Mouse (Mus musculus): ENCODE measurements around the gene Abcg4. TPM values are rescaled to one million over a fixed set of nuclear protein-coding genes. Genes with fewer than 3 reads are reported as not detected.

The Abcg4 gene
- polyA plus RNA-seq, 1 experiment from 2014 or later: 2.1 TPM

- Histone ChIP-seq H3K4me3 (ENCODE audit: low read length) (no peak overlapping the region), H3K4me1 (replicated peaks; ENCODE audit: control insufficient read depth, insufficient read depth, low read length) (peaks cover 3% of the 10 kb centered on the region), H3K27ac (ENCODE audit: low read length) (no peak overlapping the region), H3K4me2 (ENCODE audit: low read depth, low read length) (no peak overlapping the region), H3K9me3 (ENCODE audit: control insufficient read depth, low read length) (no peaks in the 10 kb centered on the region), H3K27me3 (ENCODE audit: control insufficient read depth, insufficient read depth, low read depth, low read length) (no peaks in the 10 kb centered on the region), H3K36me3 (ENCODE audit: control insufficient read depth, insufficient read depth, low read length) (no peaks in the 10 kb centered on the region), H3K9ac (ENCODE audit: low read length) (no peak overlapping the region)
- WGBS: 76% methylated on average over 6 of the region's 6 CpGs
- no peak for ATAC-seq (ENCODE audit: low read depth)
Measured at GRCm38 (mm10) chr9:44253441-44253840, 35.0 kb downstream of the Abcg4 start.

GRCm38 (mm10) chr9:44251314-44251713 is 37.1 kb downstream of the Abcg4 start, which contains the start of gene Pdzd3:
TSS of gene Pdzd3 (minus strand) at chr9:44251471.
- Histone ChIP-seq H3K4me3 (ENCODE audit: low read length) (no peak within 1 kb of the TSS), H3K4me1 (replicated peaks; ENCODE audit: control insufficient read depth, insufficient read depth, low read length) (peaks cover 3% of the 10 kb centered on the region)

GRCm38 (mm10) chr9:44250445-44250844 is 38.0 kb downstream of the Abcg4 start:
- Histone ChIP-seq H3K4me3 (ENCODE audit: low read length) (no peak overlapping the region), H3K27me3 (ENCODE audit: control insufficient read depth, insufficient read depth, low read depth, low read length) (no peaks in the 10 kb centered on the region), H3K4me1 (replicated peaks; ENCODE audit: control insufficient read depth, insufficient read depth, low read length) (peaks cover 3% of the 10 kb centered on the region), H3K27ac (ENCODE audit: low read length) (no peak overlapping the region), H3K4me2 (ENCODE audit: low read depth, low read length) (no peak overlapping the region), H3K9me3 (ENCODE audit: control insufficient read depth, low read length) (no peaks in the 10 kb centered on the region), H3K36me3 (ENCODE audit: control insufficient read depth, insufficient read depth, low read length) (no peaks in the 10 kb centered on the region), H3K9ac (ENCODE audit: low read length) (no peak overlapping the region)
- ATAC-seq (ENCODE audit: low read depth): no peak
- 55% methylated on average over 4 of the region's 4 CpGs for WGBS

More at GRCm38 (mm10) chr9:44251314-44251713, 37.1 kb downstream of the Abcg4 start, which contains the start of gene Pdzd3:
- H3K4me2 ChIP-seq (ENCODE audit: low read depth, low read length): no peak within 1 kb of the TSS
- no peak within 1 kb of the TSS for H3K9ac ChIP-seq (ENCODE audit: low read length)
- 60% methylated on average over 10 of the region's 10 CpGs for WGBS
- H3K9me3 ChIP-seq (ENCODE audit: control insufficient read depth, low read length): no peaks in the 10 kb centered on the region
- no peak within 1 kb of the TSS for H3K27ac ChIP-seq (ENCODE audit: low read length)
- no peaks in the 10 kb centered on the region for H3K27me3 ChIP-seq (ENCODE audit: control insufficient read depth, insufficient read depth, low read depth, low read length)
- ATAC-seq (ENCODE audit: low read depth): no peak
- H3K36me3 ChIP-seq (ENCODE audit: control insufficient read depth, insufficient read depth, low read length): no peaks in the 10 kb centered on the region

GRCm38 (mm10) chr9:44249181-44250146 is 39.0 kb downstream of the Abcg4 start:
- peak; percentile 88 for ATAC-seq (ENCODE audit: low read depth)
- H3K4me3 ChIP-seq (ENCODE audit: low read length): no peak overlapping the region
- peaks cover under 1% of the 10 kb centered on the region for H3K4me1 ChIP-seq (replicated peaks; ENCODE audit: control insufficient read depth, insufficient read depth, low read length)
- H3K9me3 ChIP-seq (ENCODE audit: control insufficient read depth, low read length): no peaks in the 10 kb centered on the region
- no peaks in the 10 kb centered on the region for H3K36me3 ChIP-seq (ENCODE audit: control insufficient read depth, insufficient read depth, low read length)
- H3K9ac ChIP-seq (ENCODE audit: low read length): no peak overlapping the region
- no peak overlapping the region for H3K27ac ChIP-seq (ENCODE audit: low read length)
- 41% methylated on average over 26 of the region's 26 CpGs for WGBS
- H3K27me3 ChIP-seq (ENCODE audit: control insufficient read depth, insufficient read depth, low read depth, low read length): no peaks in the 10 kb centered on the region
- peak overlapping the region; percentile 36 for H3K4me2 ChIP-seq (ENCODE audit: low read depth, low read length)

GRCm38 (mm10) chr9:44247907-44248306 is 40.5 kb downstream of the Abcg4 start:
- Histone ChIP-seq H3K9ac (ENCODE audit: low read length) (no peak overlapping the region), H3K4me2 (ENCODE audit: low read depth, low read length) (no peak overlapping the region), H3K4me3 (ENCODE audit: low read length) (no peak overlapping the region), H3K27me3 (ENCODE audit: control insufficient read depth, insufficient read depth, low read depth, low read length) (no peaks in the 10 kb centered on the region), H3K4me1 (replicated peaks; ENCODE audit: control insufficient read depth, insufficient read depth, low read length) (no peaks in the 10 kb centered on the region; the same call in 1 of the 2 replicates), H3K27ac (ENCODE audit: low read length) (no peak overlapping the region), H3K36me3 (ENCODE audit: control insufficient read depth, insufficient read depth, low read length) (no peaks in the 10 kb centered on the region), H3K9me3 (ENCODE audit: control insufficient read depth, low read length) (no peaks in the 10 kb centered on the region)
- no peak for ATAC-seq (ENCODE audit: low read depth)
- WGBS: 66% methylated on average over 6 of the region's 6 CpGs

- Histone ChIP-seq H3K27ac (ENCODE audit: low read length) (no peak overlapping the region), H3K4me3 (ENCODE audit: low read length) (no peak overlapping the region), H3K9ac (ENCODE audit: low read length) (no peak overlapping the region), H3K9me3 (ENCODE audit: control insufficient read depth, low read length) (no peaks in the 10 kb centered on the region), H3K27me3 (ENCODE audit: control insufficient read depth, insufficient read depth, low read depth, low read length) (no peaks in the 10 kb centered on the region), H3K4me2 (ENCODE audit: low read depth, low read length) (no peak overlapping the region), H3K4me1 (replicated peaks; ENCODE audit: control insufficient read depth, insufficient read depth, low read length) (no peaks in the 10 kb centered on the region), H3K36me3 (ENCODE audit: control insufficient read depth, insufficient read depth, low read length) (no peaks in the 10 kb centered on the region)
- no peak for ATAC-seq (ENCODE audit: low read depth)
- WGBS: 38% methylated on average over 2 of the region's 2 CpGs
Measured at GRCm38 (mm10) chr9:44243621-44244020, 44.8 kb downstream of the Abcg4 start.

- ATAC-seq (ENCODE audit: low read depth): no peak
- H3K9ac ChIP-seq (ENCODE audit: low read length): no peak overlapping the region
- no peaks in the 10 kb centered on the region for H3K4me1 ChIP-seq (replicated peaks; ENCODE audit: control insufficient read depth, insufficient read depth, low read length)
- H3K27ac ChIP-seq (ENCODE audit: low read length): no peak overlapping the region
- H3K36me3 ChIP-seq (ENCODE audit: control insufficient read depth, insufficient read depth, low read length): no peaks in the 10 kb centered on the region
- no peaks in the 10 kb centered on the region for H3K27me3 ChIP-seq (ENCODE audit: control insufficient read depth, insufficient read depth, low read depth, low read length)
- WGBS: 56% methylated on average over 9 of the region's 9 CpGs
- H3K4me3 ChIP-seq (ENCODE audit: low read length): no peak overlapping the region
- H3K9me3 ChIP-seq (ENCODE audit: control insufficient read depth, low read length): no peaks in the 10 kb centered on the region
- H3K4me2 ChIP-seq (ENCODE audit: low read depth, low read length): no peak overlapping the region
Measured at GRCm38 (mm10) chr9:44241418-44241817, 47.0 kb downstream of the Abcg4 start.

GRCm38 (mm10) chr9:44240911-44241310 is 47.5 kb downstream of the Abcg4 start:
- no peaks in the 10 kb centered on the region for H3K36me3 ChIP-seq (ENCODE audit: control insufficient read depth, insufficient read depth, low read length)
- no peak overlapping the region for H3K27ac ChIP-seq (ENCODE audit: low read length)
- no peak for ATAC-seq (ENCODE audit: low read depth)
- H3K4me3 ChIP-seq (ENCODE audit: low read length): no peak overlapping the region
- H3K27me3 ChIP-seq (ENCODE audit: control insufficient read depth, insufficient read depth, low read depth, low read length): no peaks in the 10 kb centered on the region
- no peaks in the 10 kb centered on the region for H3K9me3 ChIP-seq (ENCODE audit: control insufficient read depth, low read length)
- no peak overlapping the region for H3K9ac ChIP-seq (ENCODE audit: low read length)
- no peak overlapping the region for H3K4me2 ChIP-seq (ENCODE audit: low read depth, low read length)
- H3K4me1 ChIP-seq (replicated peaks; ENCODE audit: control insufficient read depth, insufficient read depth, low read length): no peaks in the 10 kb centered on the region
- 58% methylated on average over 5 of the region's 5 CpGs for WGBS

- no peaks in the 10 kb centered on the region for H3K4me1 ChIP-seq (replicated peaks; ENCODE audit: control insufficient read depth, insufficient read depth, low read length)
- H3K9me3 ChIP-seq (ENCODE audit: control insufficient read depth, low read length): no peaks in the 10 kb centered on the region
- WGBS: 36% methylated on average over 2 of the region's 2 CpGs
- no peaks in the 10 kb centered on the region for H3K36me3 ChIP-seq (ENCODE audit: control insufficient read depth, insufficient read depth, low read length)
- H3K4me3 ChIP-seq (ENCODE audit: low read length): no peak within 1 kb of the TSS
- no peaks in the 10 kb centered on the region for H3K27me3 ChIP-seq (ENCODE audit: control insufficient read depth, insufficient read depth, low read depth, low read length)
- H3K9ac ChIP-seq (ENCODE audit: low read length): no peak within 1 kb of the TSS
- no peak for ATAC-seq (ENCODE audit: low read depth)
- H3K27ac ChIP-seq (ENCODE audit: low read length): no peak within 1 kb of the TSS
- no peak within 1 kb of the TSS for H3K4me2 ChIP-seq (ENCODE audit: low read depth, low read length)
Measured at GRCm38 (mm10) chr9:44240399-44240798, 48.0 kb downstream of the Abcg4 start, which contains the start of gene Ccdc153. TSS of gene Ccdc153 (plus strand) at chr9:44240676.
